Mouse (Mus musculus): ENCODE results near the gene Casq2. TPM values are rescaled to one million over a fixed set of nuclear protein-coding genes. Genes with fewer than 3 reads are reported as not detected.

Casq2 gene
- total RNA-seq (2021) (100 to 1,000 TPM; 833 to 848 TPM), polyA plus RNA-seq (2012; rRNA removed) (361 and 854 TPM in 2 replicates)
- long read RNA-seq, transcript Casq2-201 (11 exons, 2,556 nt), result major isoform, 914 of 983 reads
- long read RNA-seq, partial matches to known transcripts, result 47 of 983 reads
- long read RNA-seq, other reads (novel, unspliced or antisense), result 20 of 983 reads

- peak within 1 kb of the TSS; percentile 84 for H3K9ac ChIP-seq (ENCODE audit: low read depth, low read length)
These were observed at the start of gene Casq2 for GRCm38 (mm10) chr3:102086283-102086682. Casq2 (plus strand) TSS chr3:102086415.

GRCm38 (mm10) chr3:102037806-102038205 lies 48.4 kb upstream of the Casq2 start:
- intact Hi-C loops (cut with DNase I), result no loop called here
- TF ChIP-seq POLR2A (IDR thresholded peaks at IDR 0.05; ENCODE audit: insufficient read depth, low read depth, low read length), result no peak
- TF ChIP-seq EP300 (IDR thresholded peaks at IDR 0.05; ENCODE audit: insufficient read depth, low read depth, low read length), result no peak
- no peak for TF ChIP-seq CTCF (IDR thresholded peaks at IDR 0.05)
- Histone ChIP-seq H3K79me2 (replicated peaks; ENCODE audit: control insufficient read depth, insufficient read depth, low read length) (no peaks in the 10 kb centered on the region), H3K4me3 (no peak overlapping the region), H3K27ac (no peak overlapping the region), H3K36me3 (ENCODE audit: control insufficient read depth, insufficient read depth, low read length) (no peaks in the 10 kb centered on the region), H3K4me1 (ENCODE audit: control insufficient read depth, insufficient read depth, low read length) (no peaks in the 10 kb centered on the region), H3K27me3 (ENCODE audit: control insufficient read depth, insufficient read depth, low read length) (no peaks in the 10 kb centered on the region), H3K9ac (ENCODE audit: low read depth, low read length) (no peak overlapping the region)
- DNase-seq, result no peak
- WGBS, result 86% methylated on average over 5 of the region's 5 CpGs

More at GRCm38 (mm10) chr3:102086283-102086682, at the start of gene Casq2:
- DNase-seq, result peak in 1 of 2 experiments; percentile 59
- intact Hi-C loops (cut with DNase I), result loop anchor here (10.0 kb wide), 1 partner anchor 609 kb away; no protein-coding TSS in a partner anchor
- Histone ChIP-seq H3K4me3 (peak within 1 kb of the TSS; percentile 49), H3K36me3 (ENCODE audit: control insufficient read depth, insufficient read depth, low read length) (no peaks in the 10 kb centered on the region; the same call in none of the 2 replicates), H3K27ac (peak within 1 kb of the TSS; percentile 90), H3K79me2 (replicated peaks; ENCODE audit: control insufficient read depth, insufficient read depth, low read length) (no peaks in the 10 kb centered on the region; the same call in 1 of the 2 replicates), H3K27me3 (ENCODE audit: control insufficient read depth, insufficient read depth, low read length) (no peaks in the 10 kb centered on the region), H3K4me1 (ENCODE audit: control insufficient read depth, insufficient read depth, low read length) (peaks cover 11% of the 10 kb centered on the region)
- WGBS, result 33% methylated on average over 4 of the region's 4 CpGs
- no peak for TF ChIP-seq EP300 (IDR thresholded peaks at IDR 0.05; ENCODE audit: insufficient read depth, low read depth, low read length)
- TF ChIP-seq POLR2A (IDR thresholded peaks at IDR 0.05; ENCODE audit: insufficient read depth, low read depth, low read length), result peak; percentile 81

GRCm38 (mm10) chr3:102038608-102039007 lies 47.6 kb upstream of the Casq2 start:
- WGBS, result 71% methylated on average over 6 of the region's 6 CpGs
- H3K27me3 ChIP-seq (ENCODE audit: control insufficient read depth, insufficient read depth, low read length), result no peaks in the 10 kb centered on the region
- H3K4me1 ChIP-seq (ENCODE audit: control insufficient read depth, insufficient read depth, low read length), result no peaks in the 10 kb centered on the region
- H3K4me3 ChIP-seq, result no peak overlapping the region
- intact Hi-C loops (cut with DNase I), result no loop called here
- no peak for DNase-seq
- no peak overlapping the region for H3K9ac ChIP-seq (ENCODE audit: low read depth, low read length)
- H3K36me3 ChIP-seq (ENCODE audit: control insufficient read depth, insufficient read depth, low read length), result no peaks in the 10 kb centered on the region
- no peak for TF ChIP-seq CTCF (IDR thresholded peaks at IDR 0.05)
- no peak for TF ChIP-seq EP300 (IDR thresholded peaks at IDR 0.05; ENCODE audit: insufficient read depth, low read depth, low read length)
- no peak for TF ChIP-seq POLR2A (IDR thresholded peaks at IDR 0.05; ENCODE audit: insufficient read depth, low read depth, low read length)
- H3K79me2 ChIP-seq (replicated peaks; ENCODE audit: control insufficient read depth, insufficient read depth, low read length), result no peaks in the 10 kb centered on the region
- no peak overlapping the region for H3K27ac ChIP-seq

- intact Hi-C loops (cut with DNase I), result no loop called here
- no peak overlapping the region for H3K27ac ChIP-seq
- no peak for DNase-seq
These were observed 44.6 kb upstream of the Casq2 start for GRCm38 (mm10) chr3:102041632-102042031.

GRCm38 (mm10) chr3:102045071-102045470 lies 41.1 kb upstream of the Casq2 start:
- Histone ChIP-seq H3K4me1 (ENCODE audit: control insufficient read depth, insufficient read depth, low read length) (no peaks in the 10 kb centered on the region), H3K4me3 (no peak overlapping the region), H3K36me3 (ENCODE audit: control insufficient read depth, insufficient read depth, low read length) (no peaks in the 10 kb centered on the region), H3K27me3 (ENCODE audit: control insufficient read depth, insufficient read depth, low read length) (no peaks in the 10 kb centered on the region; the same call in 1 of the 2 replicates), H3K27ac (no peak overlapping the region), H3K9ac (ENCODE audit: low read depth, low read length) (no peak overlapping the region), H3K79me2 (replicated peaks; ENCODE audit: control insufficient read depth, insufficient read depth, low read length) (no peaks in the 10 kb centered on the region)
- DNase-seq, result no peak
- 30% methylated on average over 3 of the region's 3 CpGs for WGBS
- intact Hi-C loops (cut with DNase I), result no loop called here
- TF ChIP-seq POLR2A (IDR thresholded peaks at IDR 0.05; ENCODE audit: insufficient read depth, low read depth, low read length), result no peak
- TF ChIP-seq CTCF (IDR thresholded peaks at IDR 0.05), result peak; percentile 45

More at GRCm38 (mm10) chr3:102041632-102042031, 44.6 kb upstream of the Casq2 start:
- WGBS, result 84% methylated on average over 4 of the region's 4 CpGs
- Histone ChIP-seq H3K9ac (ENCODE audit: low read depth, low read length) (no peak overlapping the region), H3K36me3 (ENCODE audit: control insufficient read depth, insufficient read depth, low read length) (no peaks in the 10 kb centered on the region), H3K27me3 (ENCODE audit: control insufficient read depth, insufficient read depth, low read length) (no peaks in the 10 kb centered on the region; the same call in 1 of the 2 replicates), H3K4me1 (ENCODE audit: control insufficient read depth, insufficient read depth, low read length) (no peaks in the 10 kb centered on the region), H3K4me3 (no peak overlapping the region), H3K79me2 (replicated peaks; ENCODE audit: control insufficient read depth, insufficient read depth, low read length) (no peaks in the 10 kb centered on the region)
- TF ChIP-seq CTCF (IDR thresholded peaks at IDR 0.05) (no peak), EP300 (IDR thresholded peaks at IDR 0.05; ENCODE audit: insufficient read depth, low read depth, low read length) (no peak), POLR2A (IDR thresholded peaks at IDR 0.05; ENCODE audit: insufficient read depth, low read depth, low read length) (no peak)

- no peak overlapping the region for H3K4me3 ChIP-seq
- no peaks in the 10 kb centered on the region for H3K4me1 ChIP-seq (ENCODE audit: control insufficient read depth, insufficient read depth, low read length)
- intact Hi-C loops (cut with DNase I), result no loop called here
- no peaks in the 10 kb centered on the region for H3K36me3 ChIP-seq (ENCODE audit: control insufficient read depth, insufficient read depth, low read length)
- DNase-seq, result no peak
- H3K27me3 ChIP-seq (ENCODE audit: control insufficient read depth, insufficient read depth, low read length), result no peaks in the 10 kb centered on the region; the same call in 1 of the 2 replicates
- H3K27ac ChIP-seq, result no peak overlapping the region
- TF ChIP-seq POLR2A (IDR thresholded peaks at IDR 0.05; ENCODE audit: insufficient read depth, low read depth, low read length) (no peak), CTCF (IDR thresholded peaks at IDR 0.05) (no peak), EP300 (IDR thresholded peaks at IDR 0.05; ENCODE audit: insufficient read depth, low read depth, low read length) (no peak)
- no peaks in the 10 kb centered on the region for H3K79me2 ChIP-seq (replicated peaks; ENCODE audit: control insufficient read depth, insufficient read depth, low read length)
- 77% methylated on average over 2 of the region's 2 CpGs for WGBS
- H3K9ac ChIP-seq (ENCODE audit: low read depth, low read length), result no peak overlapping the region
These were observed 38.7 kb upstream of the Casq2 start for GRCm38 (mm10) chr3:102047532-102047931.
